Mouse (Mus musculus) thymus, adult 2 months (tissue): ENCODE data around the gene Cidec.

Experiments
- CTCF ChIP-seq: fragments of 200-500 bp; IDR thresholded peaks from 2 replicates; pipeline ENCODE4 v1.5.1; 2012; ENCODE audit warnings: mild to moderate bottlenecking, control low read depth, low read length, moderate library complexity, borderline replicate concordance; ENCODE audit not compliant: control insufficient read depth, poor library complexity, insufficient read depth; ENCODE audit errors: extremely low read depth
- POLR2A ChIP-seq: fragments of 200-500 bp; IDR thresholded peaks from 2 replicates; pipeline ENCODE4 v1.6.1; 2012; ENCODE audit warnings: mild to moderate bottlenecking, low read length, control low read depth, moderate library complexity; ENCODE audit not compliant: control insufficient read depth, poor library complexity, insufficient read depth; ENCODE audit errors: extremely low read depth

DNA sequence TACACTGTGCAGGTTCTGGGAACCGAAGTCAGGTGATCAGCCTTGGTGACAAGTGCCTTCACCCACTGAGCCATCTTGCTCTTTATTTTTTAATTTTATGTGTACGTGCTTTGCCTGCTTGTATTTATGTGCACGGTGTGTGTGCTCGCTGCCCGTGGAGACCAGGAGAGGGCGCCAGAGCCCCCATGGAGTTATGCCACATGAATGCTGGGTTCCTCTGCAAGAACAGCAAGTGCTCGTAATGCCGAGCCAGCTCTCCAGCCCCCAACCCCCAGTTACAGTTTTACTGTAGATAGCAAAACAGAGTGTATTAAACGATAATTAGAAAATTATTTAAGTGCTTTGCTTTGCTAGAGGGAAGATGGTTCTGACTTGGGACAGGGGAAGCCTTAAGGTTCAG, 28.9 kb downstream of the Cidec start:
- TF ChIP-seq POLR2A (no peak), CTCF (no peak)
